Mouse (Mus musculus): ENCODE data around the gene Stk10. TPM values are rescaled to one million over a fixed set of nuclear protein-coding genes. Genes with fewer than 3 reads are reported as not detected.

Gene Stk10
- polyA plus RNA-seq, 2 experiments from 2014 or later, result 66.9 to 116 TPM

DNA sequence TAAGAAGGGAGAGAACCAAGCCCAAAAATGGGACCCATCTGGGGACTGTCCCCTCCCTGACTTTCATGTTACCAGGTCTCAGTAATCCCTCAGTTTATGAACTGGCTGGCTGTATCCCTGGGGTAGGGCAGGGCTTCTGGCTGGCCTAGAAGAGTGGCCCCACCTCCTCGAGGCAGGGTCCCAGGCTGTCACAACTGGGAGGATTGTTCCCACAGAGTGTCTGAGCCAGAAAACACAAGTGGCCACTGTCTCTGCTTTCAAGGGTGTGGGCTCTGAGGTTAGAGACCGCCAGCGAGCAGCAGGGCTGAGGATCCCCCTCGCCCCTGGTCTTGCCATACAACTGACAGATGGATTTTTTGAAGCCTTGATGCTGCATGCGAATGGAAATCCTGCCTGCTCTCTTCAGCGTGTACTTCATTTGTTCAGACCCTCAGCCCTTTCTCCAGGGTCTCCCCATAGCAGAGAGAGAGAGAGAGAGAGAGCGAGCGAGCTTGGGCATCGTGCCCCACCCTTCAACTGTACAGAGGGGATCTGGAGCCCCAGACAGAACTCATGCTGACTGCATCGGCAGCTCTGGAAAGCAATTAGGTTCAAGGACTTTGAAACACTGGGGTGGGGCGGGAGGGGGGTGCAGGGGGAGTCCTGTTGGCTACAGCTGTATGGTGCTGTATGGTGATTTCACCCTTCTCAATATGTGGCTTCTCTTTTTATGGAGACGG, 18.6 kb downstream of the Stk10 start:
- no peak for ATAC-seq

DNA sequence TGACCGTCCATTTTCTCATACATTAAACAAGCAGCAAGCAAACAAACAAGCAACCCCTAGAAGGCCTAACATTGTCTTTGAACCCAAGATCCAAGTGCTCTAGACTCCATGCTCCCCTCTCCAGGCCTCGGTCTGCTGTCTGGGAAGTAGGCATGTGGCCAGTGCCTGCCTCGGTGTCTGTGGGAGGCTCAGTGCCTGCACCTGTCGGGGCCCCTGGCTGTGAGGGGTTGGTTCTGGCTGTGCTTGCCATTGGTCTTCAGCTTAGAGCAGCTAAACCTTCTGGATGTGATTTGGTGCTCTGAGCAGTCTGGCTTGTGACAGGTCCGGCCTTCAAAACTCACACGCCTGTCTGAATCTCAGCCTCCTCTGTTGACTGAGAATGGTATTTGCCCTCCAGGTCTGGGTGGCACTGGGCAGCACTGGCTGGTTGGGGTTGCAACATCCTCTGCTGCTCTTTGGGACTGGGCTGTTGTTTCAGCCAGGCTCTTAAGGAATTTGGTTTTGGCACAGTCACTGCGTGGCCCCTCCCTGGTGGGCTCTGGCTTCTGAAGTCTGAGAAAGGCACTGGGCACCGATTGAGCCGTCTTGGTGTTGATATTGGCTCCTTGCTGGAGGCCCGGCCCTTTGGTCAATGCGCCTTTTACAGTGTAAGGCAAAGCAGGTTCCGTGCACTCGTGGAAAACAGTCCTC, 19.4 kb downstream of the Stk10 start:
- no peak for ATAC-seq

DNA sequence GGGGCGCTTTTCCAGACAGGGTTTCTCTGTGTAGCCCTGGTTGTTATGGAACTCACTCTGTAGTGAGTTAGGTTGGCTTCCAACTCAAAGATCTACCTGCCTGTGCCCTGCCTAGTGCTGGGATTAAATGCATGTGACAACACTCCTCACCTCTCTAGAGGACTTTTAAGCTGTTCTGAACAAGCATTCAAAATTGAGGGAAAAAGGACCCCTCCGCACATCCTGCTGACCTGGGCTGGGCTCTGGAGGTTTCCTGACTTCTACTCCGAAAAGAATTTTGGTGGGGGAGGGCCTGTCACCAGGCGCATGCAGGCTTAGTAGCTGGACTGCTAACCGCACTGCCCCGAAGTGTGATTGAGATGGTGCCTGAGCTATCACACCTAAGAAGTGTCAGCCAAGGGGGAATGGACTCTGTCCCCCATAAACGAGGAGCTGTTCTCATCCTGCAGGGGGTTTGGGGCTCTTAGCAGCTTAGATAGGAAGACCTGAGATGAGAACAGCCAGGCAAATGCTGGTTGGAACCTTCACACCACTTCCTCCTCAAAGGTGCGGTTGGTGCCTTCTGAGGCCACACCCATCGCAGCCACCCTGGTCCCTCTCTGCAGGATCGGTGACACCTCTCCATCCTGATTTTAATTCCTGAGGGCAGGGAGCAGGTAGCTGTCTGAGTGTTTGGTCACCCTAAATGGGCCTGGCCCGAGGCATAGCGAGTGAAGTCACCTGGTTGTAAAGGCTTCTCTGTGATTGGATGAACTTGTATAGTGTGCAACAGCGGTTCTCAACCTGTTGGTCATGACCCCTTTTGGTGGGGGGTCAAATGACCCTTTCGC, 20.4 kb downstream of the Stk10 start:
- peak; percentile 60 for ATAC-seq

DNA sequence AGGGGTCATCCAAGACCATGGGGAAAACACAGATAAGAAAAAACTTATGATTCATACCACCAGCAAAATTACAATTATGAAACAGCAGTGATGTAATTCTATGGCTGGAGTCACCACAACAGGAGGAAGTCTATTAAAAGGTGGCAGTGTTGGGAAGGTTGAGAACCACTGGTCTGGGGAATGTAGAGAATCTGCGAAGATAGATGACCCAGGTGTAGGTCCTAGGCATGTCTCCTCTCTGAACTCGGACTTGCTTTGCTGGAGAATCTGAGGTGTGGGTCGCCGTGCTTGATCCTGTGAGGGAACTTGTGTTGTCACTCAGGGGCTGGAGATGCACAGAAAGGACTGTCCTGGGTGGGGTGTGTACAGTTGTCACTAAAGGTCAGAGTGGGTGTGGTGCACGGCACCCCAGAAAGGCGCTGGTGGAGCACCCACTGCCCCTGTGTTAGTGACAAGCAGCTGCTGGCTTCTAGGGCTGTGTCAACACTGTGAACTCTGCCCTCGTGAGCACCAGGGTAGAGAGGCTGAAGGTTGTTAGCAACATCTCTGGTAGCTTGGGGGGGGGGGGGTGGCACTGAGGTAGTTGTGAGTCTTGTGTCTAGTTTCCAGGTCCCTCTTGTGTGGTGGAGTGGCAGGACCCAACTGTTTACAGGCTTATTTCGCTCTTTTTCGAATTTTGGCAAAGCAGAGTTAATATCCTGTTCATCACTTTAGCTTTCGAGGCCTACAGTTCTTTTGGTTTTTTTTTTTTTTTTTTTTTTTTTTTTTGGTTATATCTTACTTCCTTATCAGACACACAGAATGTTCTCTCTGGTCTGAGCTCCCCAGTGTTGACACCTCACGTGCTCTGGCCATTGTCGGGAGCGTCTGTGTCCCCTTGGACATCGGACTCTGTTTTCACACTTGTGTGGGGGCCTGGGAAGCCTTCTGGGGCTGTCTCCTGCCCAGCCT, 21.3 kb downstream of the Stk10 start:
- ATAC-seq, result peak; percentile 24

DNA sequence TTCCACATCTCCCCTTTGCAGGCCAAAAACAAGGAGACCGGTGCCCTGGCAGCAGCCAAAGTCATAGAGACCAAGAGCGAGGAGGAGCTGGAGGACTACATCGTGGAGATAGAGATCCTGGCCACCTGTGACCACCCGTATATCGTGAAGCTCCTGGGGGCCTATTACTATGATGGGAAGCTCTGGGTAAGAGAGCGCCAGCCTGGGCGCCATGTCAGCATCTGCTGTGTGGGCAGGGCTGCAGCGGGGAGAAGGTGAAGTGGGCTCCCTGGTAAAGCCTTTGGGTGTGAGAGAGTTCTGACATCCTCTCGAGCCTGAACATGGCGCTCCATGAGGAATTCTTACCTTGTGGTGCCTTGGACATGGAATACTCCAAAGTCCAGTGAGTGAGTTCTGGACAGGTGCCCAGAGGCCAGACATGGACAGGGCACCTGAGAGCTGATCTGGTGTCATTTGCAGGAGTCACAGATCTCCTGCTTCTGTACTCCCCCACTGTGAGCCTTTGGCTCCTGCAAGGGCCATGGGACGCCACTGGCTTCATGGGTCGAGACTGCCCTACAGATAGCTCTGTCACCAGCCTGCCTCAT, 22.1 kb downstream of the Stk10 start:
- ATAC-seq, result no peak

DNA sequence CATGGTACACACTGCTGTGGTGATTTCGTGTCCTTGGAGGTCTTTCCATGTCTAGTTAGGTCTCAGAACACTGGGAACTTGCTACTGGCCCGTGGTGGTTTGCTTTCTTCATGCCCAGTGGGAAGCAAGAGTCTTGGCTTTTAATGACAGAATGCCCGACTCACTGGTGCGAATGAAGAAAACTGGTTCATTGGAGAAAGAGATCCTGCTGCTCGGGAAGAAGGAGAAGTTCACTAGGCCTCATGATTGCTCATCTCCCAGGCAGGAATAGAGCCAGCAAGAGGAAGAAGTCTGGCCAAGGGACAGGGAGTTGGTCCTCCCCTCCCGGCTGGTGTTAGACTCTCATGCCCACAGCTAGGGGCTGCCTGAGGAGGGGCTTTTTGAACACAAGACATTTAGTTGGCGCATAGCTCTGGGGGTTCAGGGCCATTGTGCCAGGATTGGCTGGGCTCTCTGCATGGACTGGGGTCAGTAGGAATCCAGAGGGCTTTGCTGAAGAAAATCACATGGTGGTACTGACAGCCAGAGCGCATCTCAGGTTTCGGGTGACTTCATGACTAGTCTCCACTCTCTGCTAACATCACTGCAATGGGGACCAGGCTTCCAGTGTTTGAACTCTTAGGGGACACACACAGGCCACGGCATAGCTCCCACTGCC, 23.4 kb downstream of the Stk10 start:
- no peak for ATAC-seq

DNA sequence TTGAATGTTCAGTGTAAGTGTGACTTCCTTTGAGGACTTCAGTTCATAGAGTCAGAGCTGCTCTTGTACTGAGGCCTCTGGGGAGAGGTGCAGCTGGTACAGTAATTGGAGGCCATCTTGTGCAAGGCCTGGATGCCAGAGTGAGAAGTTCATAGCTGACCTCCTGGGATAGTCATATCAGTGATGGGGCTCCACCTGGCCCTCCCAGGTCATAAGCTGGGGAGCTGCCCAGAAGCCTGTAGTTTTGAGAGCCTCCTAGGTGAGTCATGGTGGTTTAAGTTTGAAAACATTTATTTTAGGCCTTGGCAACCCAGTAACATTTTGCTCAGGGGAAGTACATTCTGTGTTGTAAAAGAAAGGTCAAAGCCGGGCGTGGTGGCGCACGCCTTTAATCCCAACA, 24.9 kb downstream of the Stk10 start:
- peak; percentile 19 for ATAC-seq

DNA sequence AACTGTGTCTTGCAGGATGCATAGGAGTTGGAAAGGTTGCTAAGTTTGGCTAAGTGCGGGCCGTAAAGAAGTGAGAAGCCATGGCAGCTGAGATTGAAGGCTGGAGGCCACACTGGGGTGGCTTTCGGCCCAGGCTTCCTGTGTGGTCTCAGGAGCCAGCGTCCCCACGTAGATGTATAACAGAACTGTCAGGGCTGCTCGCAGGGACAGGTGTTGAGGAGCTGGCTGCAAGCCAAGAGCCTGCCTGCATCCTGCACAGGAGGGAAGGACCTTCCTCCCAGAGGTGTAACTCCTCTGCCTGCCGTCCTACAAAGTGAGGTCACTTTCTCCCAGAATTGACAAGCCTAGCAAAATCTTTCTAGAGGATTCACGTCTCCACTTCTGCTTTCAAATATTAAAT, 25.6 kb downstream of the Stk10 start:
- ATAC-seq, result peak; percentile 6

DNA sequence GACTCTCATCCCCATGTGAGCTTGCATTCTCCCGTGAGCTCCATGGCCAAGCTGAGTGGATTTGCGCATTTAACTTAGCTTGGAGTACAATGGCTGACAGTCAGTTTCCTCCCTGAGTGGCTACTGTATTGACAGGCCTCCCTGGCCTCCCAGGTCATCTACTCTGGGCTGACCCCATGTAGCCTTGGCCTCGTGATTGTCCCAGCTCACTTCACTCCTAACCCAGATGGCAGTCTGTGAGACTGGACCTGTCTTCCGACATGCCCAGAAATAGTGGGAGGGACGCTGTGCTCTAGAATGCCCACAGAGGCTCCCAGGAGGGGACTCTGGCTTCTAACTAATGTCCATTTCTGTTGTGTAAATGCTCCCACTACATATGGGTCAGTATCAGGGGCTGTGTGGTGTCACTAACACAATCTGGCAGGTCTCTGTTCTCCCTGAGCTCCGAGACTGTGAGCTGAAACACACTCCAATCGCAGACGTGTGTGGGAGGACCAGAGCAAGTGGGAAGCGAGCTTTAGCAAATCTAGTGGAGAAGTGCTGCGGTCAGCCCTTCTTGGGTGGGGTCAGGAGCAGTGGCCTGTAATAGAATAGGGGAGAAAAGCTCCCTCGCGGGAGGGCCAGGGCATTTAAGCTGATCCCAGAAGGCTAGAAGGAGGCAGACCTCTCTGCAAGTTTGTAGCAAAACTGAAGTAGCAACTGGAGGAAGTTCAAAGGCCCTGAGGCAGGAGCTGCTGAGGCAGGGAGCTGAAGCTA, 27.1 kb downstream of the Stk10 start:
- no peak for ATAC-seq

DNA sequence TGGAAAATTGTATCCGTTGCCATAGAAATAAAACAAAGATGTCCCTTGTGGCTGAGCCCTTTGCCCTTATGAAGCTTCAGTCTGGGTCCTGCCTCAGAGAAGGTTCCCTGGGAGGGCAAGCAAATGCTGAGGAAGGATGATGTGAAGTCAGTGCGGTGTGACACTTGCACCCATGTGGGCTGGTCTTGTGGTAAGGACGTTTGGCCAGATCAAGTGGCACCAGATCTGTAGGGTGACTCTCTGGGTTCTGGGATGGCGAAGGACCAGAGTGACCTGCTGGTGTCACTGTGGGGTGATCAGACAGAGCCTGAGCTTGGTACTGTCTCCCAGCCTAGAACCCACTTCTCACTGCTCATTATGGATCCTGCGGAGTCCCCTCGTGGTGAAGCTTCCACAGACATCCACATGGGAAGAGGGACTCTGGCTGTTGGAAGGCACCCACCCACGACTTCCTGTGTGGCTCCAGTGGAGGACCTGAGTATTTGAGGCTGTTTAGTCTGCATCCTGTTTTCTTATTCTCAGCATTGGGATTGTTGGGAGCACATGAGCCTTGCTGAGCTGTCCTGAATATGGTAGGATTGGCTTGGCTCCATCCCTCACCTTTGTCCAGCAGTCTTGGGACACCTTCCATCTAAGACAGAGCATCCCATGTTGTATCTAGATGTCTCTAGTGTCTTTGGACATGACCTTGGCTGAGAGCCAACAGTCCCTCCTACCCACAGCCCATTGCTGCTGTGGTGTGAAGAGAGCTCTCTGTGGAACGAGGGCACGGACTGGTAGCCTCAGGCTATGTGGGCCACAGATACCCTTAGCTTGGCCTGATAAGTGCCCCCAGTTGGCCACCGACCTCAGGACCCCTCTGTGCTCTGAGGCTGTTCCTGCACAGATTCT, 28.6 kb downstream of the Stk10 start:
- ATAC-seq, result peak; percentile 19

DNA sequence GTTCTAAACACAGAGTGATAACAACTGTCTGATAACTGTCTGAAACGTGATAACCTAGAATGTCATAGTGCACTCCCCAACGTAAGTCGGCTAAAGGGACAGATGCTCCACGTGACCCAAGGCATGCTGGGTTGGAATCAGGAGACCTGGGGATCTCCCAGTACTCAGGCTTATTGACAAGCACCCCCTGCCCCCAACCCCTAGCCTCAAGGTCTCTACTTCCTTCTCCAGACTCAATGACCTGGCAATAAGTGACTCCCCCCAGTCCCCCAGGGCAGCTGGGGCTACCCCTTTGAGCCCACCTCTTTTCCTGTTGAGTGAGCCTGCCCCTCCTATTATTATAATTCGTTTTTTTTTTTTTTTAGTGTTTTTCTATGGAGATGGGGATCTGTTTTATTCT, 29.6 kb downstream of the Stk10 start:
- ATAC-seq, result no peak

DNA sequence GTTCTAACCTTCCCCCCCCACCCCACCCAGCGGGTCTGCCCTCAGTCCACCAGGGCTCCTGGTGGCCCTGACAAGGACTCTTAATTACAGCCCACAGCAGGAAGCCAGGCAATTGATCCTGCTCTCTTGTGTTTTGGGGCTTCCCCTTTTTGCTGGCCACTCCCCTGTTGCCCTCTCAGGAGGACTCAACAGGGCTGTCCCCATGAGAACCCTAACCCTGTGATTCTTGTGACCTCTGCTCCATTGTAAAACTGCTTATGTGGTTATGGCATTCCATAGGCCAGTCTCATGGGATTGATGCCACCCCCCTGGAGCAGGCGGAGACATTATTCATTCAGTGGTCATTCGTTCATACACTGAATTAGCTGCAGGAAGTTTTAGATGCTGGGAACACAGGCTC, 30.6 kb downstream of the Stk10 start:
- peak; percentile 41 for ATAC-seq

DNA sequence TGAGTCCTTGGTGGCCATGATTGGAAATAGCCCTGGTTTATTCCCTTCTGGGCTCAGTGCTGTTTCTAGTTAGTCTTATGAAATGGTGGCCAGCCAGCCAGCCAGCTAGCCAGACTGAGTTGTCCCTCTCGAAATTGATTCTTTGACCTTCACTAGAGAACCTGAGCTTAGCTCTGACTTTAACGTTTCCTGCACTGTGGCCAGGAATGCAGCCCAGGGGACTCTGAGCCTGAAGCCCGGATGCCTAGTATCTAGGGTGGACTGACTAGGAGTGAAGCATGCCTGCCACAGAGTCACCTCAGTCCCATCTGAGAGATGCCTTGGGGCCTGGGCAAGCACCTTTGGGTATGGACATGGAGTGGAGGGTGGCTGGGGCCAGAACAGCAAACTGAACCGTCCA, 31.5 kb downstream of the Stk10 start:
- ATAC-seq, result no peak

DNA sequence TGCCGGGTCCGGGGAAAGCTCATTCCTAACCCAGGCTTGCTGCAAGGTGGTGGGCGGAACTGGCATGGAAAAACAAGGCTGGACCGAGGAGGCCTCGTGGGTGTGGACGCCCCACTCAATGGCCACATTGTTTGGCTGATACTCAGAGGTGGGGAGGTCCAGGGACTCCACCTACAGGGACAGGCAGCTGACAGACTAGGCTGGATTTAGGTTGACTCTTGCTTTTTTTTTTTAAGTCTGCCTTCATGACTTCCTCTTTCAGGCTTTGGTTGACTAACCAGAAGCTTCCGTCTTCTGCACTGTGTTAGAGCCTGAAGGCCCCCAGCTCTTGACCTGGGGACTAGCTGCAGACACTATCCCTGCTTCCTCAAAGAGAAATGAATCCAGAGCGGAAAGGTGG, 32.0 kb downstream of the Stk10 start:
- ATAC-seq, result peak; percentile 41

DNA sequence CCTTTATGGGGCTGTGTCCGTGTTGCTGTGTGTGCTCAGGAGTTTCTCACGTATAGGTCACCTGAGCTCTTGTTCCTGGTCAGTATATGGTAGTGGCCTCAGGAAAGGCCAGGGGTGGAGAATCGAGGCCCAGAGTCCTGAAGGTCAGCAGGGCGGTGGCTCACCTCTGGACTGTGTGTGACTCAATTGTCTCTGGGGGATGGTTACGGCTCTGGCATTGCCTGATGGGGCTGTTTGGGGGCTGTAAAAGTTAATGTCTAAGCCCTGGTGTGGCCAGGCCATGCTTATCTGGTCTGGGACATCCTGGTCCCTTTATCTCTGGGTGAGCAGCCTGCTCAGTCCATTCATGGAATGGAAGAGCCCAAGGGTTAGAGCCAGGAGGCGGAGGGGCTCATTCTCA, 33.1 kb downstream of the Stk10 start:
- no peak for ATAC-seq

DNA sequence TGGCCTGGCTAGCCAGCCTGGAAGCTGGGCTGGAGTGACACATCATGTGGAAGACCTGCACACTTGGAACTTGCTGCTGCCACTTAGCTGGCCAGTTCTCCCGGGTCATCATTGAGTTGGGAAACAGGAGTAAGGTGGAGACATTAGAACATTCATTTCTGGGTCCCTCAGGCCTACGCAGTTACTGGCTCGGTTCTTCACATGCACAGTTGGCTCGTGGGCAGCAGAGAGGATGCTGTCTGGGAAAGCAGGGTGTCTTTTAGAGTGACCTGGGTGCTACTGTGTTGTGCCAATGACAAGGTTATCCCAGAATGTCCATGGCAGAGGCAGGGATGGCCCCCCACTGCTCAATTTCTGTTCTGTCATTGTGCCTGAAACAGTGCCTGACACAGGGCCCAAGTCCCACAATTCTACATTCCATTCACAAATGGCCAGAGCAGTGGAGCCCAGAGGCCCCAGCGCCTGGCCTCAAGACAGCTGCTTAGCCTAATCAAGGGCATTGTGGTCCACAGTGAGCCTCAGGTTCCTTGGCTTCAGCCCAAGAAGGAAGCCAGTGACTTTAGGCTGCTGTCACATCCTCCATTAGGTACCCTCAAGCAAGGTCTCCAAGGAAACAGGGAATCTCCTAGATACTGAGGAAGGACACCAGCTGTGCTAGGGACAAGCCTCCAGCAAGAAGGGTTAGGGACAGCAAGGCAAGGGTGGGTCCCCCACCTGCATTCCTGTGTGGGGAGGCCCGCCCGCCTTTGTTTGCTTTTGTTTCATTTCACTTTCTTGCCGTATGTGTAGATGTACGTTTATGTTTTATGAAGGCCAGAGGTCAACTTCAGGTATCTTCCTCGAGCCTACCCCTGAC, 34.1 kb downstream of the Stk10 start:
- no peak for ATAC-seq

DNA sequence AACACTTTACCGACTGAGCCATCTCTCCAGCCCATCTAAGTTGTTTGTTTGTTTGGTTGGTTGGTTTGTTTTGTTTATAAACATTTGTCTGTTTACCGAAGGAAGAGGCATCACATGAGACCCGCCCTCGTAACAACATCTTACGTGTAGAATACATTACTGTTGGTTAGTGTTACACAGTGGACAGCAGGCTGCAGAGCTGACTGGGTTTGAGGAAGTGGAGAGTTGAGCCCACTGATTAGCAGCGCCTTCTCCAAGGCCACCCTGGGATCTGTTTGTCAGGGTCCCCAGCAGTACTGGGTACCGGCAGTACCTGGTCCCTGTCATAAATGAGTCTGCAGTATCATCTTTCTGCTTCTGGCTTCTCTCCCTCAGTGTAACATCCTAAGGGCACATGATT, 35.0 kb downstream of the Stk10 start:
- no peak for ATAC-seq

DNA sequence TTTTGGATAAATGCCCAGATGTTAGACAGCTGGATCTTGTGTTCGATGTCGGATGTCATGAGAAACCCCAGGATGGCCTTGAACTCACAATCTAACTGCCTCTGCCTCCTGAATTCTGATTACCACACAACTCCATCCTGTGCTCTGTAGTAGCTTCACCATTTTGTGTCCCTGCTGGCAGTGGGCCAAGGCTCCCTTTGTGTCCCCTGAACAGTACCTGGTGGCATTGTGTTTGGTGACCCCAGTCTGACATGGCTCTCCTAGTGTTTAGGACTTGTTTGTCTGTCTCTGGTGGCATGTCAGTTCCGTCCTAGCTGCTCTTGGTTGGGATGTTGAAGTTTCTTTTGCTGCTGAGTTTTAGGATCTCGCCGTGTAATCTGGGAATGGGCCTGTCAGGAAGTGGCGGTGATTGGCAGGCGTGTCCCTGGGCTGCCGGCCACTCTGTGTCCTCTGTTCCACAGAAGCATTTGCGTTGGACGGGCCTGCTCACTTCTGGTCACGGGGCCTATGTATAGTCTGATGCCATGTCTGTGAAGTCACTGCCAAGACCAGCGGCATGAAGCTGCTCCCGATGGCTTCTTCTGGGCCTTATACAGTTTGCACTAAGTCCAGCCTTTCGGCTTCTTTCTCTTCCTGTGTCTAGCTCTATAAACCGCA, 35.7 kb downstream of the Stk10 start:
- no peak for ATAC-seq
